In genomic region chr12:102183201-102183600, GRCm38 (mm10) we compare ENCODE assay signal across 21 mouse cellular contexts. TPM values are rescaled to one million over a fixed set of nuclear protein-coding genes. Genes with fewer than 3 reads are reported as not detected.
DNase-seq lines count a peak whose midpoint lies in the region; ATAC-seq and TF ChIP-seq lines count a peak whose summit lies in the region.
"Had no signal": no experiment of that assay in that cellular context is flagged by ENCODE, and none has a peak within 500 bp of the region (broad histone marks: within the 10 kb centered on the region; RNA-seq: fewer than 3 reads in every experiment).

No protein-coding gene starts in this region.

- H3K9me3 ChIP-seq in midbrain, embryonic 12.5 days: peaks cover 9% of the 10 kb centered on the region; the same call in 1 of the 2 replicates
- peaks cover 5% of the 10 kb centered on the region for H3K9me3 ChIP-seq in midbrain, embryonic 10.5 days (replicated peaks)

- ATAC-seq in midbrain, embryonic 12.5 days (ENCODE audit: low FRiP score, low read depth): peak; percentile 45; the same call in 1 of the 2 replicates
- ATAC-seq in common myeloid progenitor, adult 5-6 weeks (replicated peaks; ENCODE audit: low read depth, poor library complexity, severe bottlenecking): peak; percentile 30; the same call in 1 of the 2 replicates
- ATAC-seq: CD4-positive, CD25-positive, alpha-beta regulatory T cell, adult 4 months; inflammation-experienced regulatory T-cells, adult 6 months had no signal

- H3ac ChIP-seq in myocyte (ENCODE audit: control insufficient read depth, insufficient read length): no peak overlapping the region

- H3K27me3 ChIP-seq in midbrain, embryonic 12.5 days: no peaks in the 10 kb centered on the region
- H3K27me3 ChIP-seq in midbrain, embryonic 10.5 days (ENCODE audit: low read depth, poor library complexity, severe bottlenecking): no peaks in the 10 kb centered on the region
- H3K27me3 ChIP-seq in myocyte (ENCODE audit: control insufficient read depth, insufficient read depth, insufficient read length): peaks cover 20% of the 10 kb centered on the region
- H3K27me3 ChIP-seq in thymus, adult 2 months (ENCODE audit: control insufficient read depth, insufficient read depth, low read length): no peaks in the 10 kb centered on the region
- H3K27me3 ChIP-seq: forebrain, embryonic 12.5 days; neural tube, embryonic 13.5 days had no signal

- DNase-seq in embryo, embryonic 11 days: peak; percentile 11
- DNase-seq in embryo, embryonic 10.5 days (ENCODE audit: low spot score): no peak
- DNase-seq in midbrain, embryonic 10.5 days (ENCODE audit: low spot score): no peak
- DNase-seq in thymus, adult 2 months: no peak
- no peak for DNase-seq in left cerebral cortex, postnatal 25 days (ENCODE audit: low spot score in 2 of 2)
- DNase-seq: cerebellum, adult 11-12 months; heart, postnatal 36 days; lung, adult 18-20 months; lung, postnatal 36 days; thymus, postnatal 4 days had no signal

- H3K4me1 ChIP-seq in midbrain, embryonic 12.5 days: no peaks in the 10 kb centered on the region
- no peaks in the 10 kb centered on the region; the same call in 1 of the 2 replicates for H3K4me1 ChIP-seq in midbrain, embryonic 10.5 days
- no peaks in the 10 kb centered on the region for H3K4me1 ChIP-seq in thymus, adult 2 months (replicated peaks; ENCODE audit: control insufficient read depth, insufficient read depth, low read length)
- H3K4me1 ChIP-seq: forebrain, embryonic 12.5 days; heart, embryonic 12.5 days; neural tube, embryonic 13.5 days had no signal

- no peak overlapping the region for H3K4me2 ChIP-seq in midbrain, embryonic 12.5 days (replicated peaks)
- H3K4me2 ChIP-seq in myocyte (ENCODE audit: low read depth): peak overlapping the region; percentile 34
- H3K4me2 ChIP-seq: forebrain, embryonic 12.5 days; heart, embryonic 12.5 days; neural tube, embryonic 13.5 days had no signal

- 56% methylated on average over 9 of the region's 9 CpGs for WGBS in midbrain, embryonic 12.5 days
- WGBS in midbrain, embryonic 10.5 days: 75% methylated on average over 9 of the region's 9 CpGs
- WGBS in thymus, adult 2 months: 29% methylated on average over 9 of the region's 9 CpGs

- no peak overlapping the region for H3K4me3 ChIP-seq in midbrain, embryonic 12.5 days
- H3K4me3 ChIP-seq in midbrain, embryonic 10.5 days: no peak overlapping the region
- no peak overlapping the region for H3K4me3 ChIP-seq in myocyte
- H3K4me3 ChIP-seq in thymus, adult 2 months (ENCODE audit: control insufficient read depth, insufficient read depth, low read length): no peak overlapping the region
- H3K4me3 ChIP-seq: forebrain, embryonic 12.5 days; heart, embryonic 12.5 days; neural tube, embryonic 13.5 days had no signal

- no peak overlapping the region for H3K9ac ChIP-seq in midbrain, embryonic 12.5 days (replicated peaks)
- H3K9ac ChIP-seq: forebrain, embryonic 12.5 days; heart, embryonic 12.5 days; neural tube, embryonic 13.5 days had no signal

- no peak overlapping the region for H3K27ac ChIP-seq in midbrain, embryonic 12.5 days (replicated peaks)
- H3K27ac ChIP-seq in midbrain, embryonic 10.5 days (replicated peaks): no peak overlapping the region
- H3K27ac ChIP-seq in thymus, adult 2 months (ENCODE audit: control insufficient read depth, insufficient read depth, low read length): no peak overlapping the region
- H3K27ac ChIP-seq: forebrain, embryonic 12.5 days; neural tube, embryonic 13.5 days had no signal

- no peaks in the 10 kb centered on the region for H3K36me3 ChIP-seq in midbrain, embryonic 12.5 days
- H3K36me3 ChIP-seq in midbrain, embryonic 10.5 days: no peaks in the 10 kb centered on the region
- no peaks in the 10 kb centered on the region for H3K36me3 ChIP-seq in myocyte (ENCODE audit: control insufficient read depth, insufficient read depth)
- no peaks in the 10 kb centered on the region for H3K36me3 ChIP-seq in thymus, adult 2 months (ENCODE audit: control insufficient read depth, insufficient read depth, low read length)
- H3K36me3 ChIP-seq: forebrain, embryonic 12.5 days; heart, embryonic 12.5 days; neural tube, embryonic 13.5 days had no signal

- no peak for TF ChIP-seq POLR2A in myocyte (IDR thresholded peaks at IDR 0.05; ENCODE audit: insufficient read length, low read depth)
- TF ChIP-seq POLR2A in thymus, adult 2 months (IDR thresholded peaks at IDR 0.05; ENCODE audit: control insufficient read depth, extremely low read depth, insufficient read depth, low read length, poor library complexity): no peak

- intact Hi-C loops in left cerebral cortex, postnatal 25 days (cut with DNase I): loop anchor here (5.0 kb wide), 2 partner anchors 196 to 204 kb away; no protein-coding TSS in a partner anchor

- TF ChIP-seq CTCF in thymus, adult 2 months (IDR thresholded peaks at IDR 0.05; ENCODE audit: borderline replicate concordance, control insufficient read depth, extremely low read depth, insufficient read depth, low read length, poor library complexity): no peak

- no peaks in the 10 kb centered on the region for H3K79me2 ChIP-seq in myocyte (ENCODE audit: control insufficient read depth, insufficient read depth)

TF ChIP-seq in myocyte, 11 proteins besides CTCF, POLR2A, EP300 and RAD21:
- TF ChIP-seq E2F4 (IDR thresholded peaks at IDR 0.05; ENCODE audit: insufficient read depth) (no peak), TCF3 (IDR thresholded peaks at IDR 0.05; ENCODE audit: insufficient read length, low read depth) (no peak), TCF12 (IDR thresholded peaks at IDR 0.05; ENCODE audit: insufficient read depth, poor library complexity, severe bottlenecking) (no peak), MYOD1 (IDR thresholded peaks at IDR 0.05; ENCODE audit: control insufficient read depth in 1 of 3, insufficient read length in 2 of 3, low read depth in 2 of 3) (no peak), MYOG (IDR thresholded peaks at IDR 0.05; ENCODE audit: control insufficient read depth in 1 of 3, insufficient read depth in 1 of 3, insufficient read length in 2 of 3, low read depth in 2 of 3) (no peak), REST (IDR thresholded peaks at IDR 0.05; ENCODE audit: insufficient read depth, insufficient read length) (no peak), POLR2AphosphoS2 (IDR thresholded peaks at IDR 0.05; ENCODE audit: insufficient read length, low read depth) (no peak), SRF (IDR thresholded peaks at IDR 0.05; ENCODE audit: control insufficient read depth, insufficient read length, low read depth) (no peak), USF1 (IDR thresholded peaks at IDR 0.05; ENCODE audit: low read depth) (no peak), CEBPB (IDR thresholded peaks at IDR 0.05; ENCODE audit: insufficient read depth, poor library complexity, severe bottlenecking) (no peak), MAX (IDR thresholded peaks at IDR 0.05; ENCODE audit: low read depth) (no peak)

RNA-seq across cellular contexts. Expression of gene Slc24a4, which starts 54.7 kb away (rescaled TPM):
- polyA plus RNA-seq in midbrain, embryonic 12.5 days (2016; fragmentation: Nextera tagmentation; extraction: Ambion mirVana): 0.79 and 0.88 TPM in 2 replicates
- polyA plus RNA-seq in midbrain, embryonic 10.5 days (2016; fragmentation: Nextera tagmentation; extraction: Ambion mirVana): 0.09 and 0.17 TPM in 2 replicates
- not detected in 2 replicates for total RNA-seq in common myeloid progenitor, adult 5-6 weeks (2017)
- 0.01 TPM for polyA plus RNA-seq in myocyte (2012; fragmentation: generic; extraction: Trizol)
- polyA plus RNA-seq in thymus, adult 2 months (2012; rRNA removed): 3.7 and 4.7 TPM in 2 replicates
- total RNA-seq in left cerebral cortex, postnatal 25 days (2021): 10 to 100 TPM; 37.4 to 44.6 TPM
- total RNA-seq: liver, adult 2 months; MEL had no signal
- polyA plus RNA-seq: CD4-positive, CD25-positive, alpha-beta regulatory T cell, adult 4 months; inflammation-experienced regulatory T-cells, adult 6 months; kidney, embryonic 14.5 days; liver, adult 2 months had no signal
